Mouse (Mus musculus): ENCODE measurements around the gene Tmem91. TPM values are rescaled to one million over a fixed set of nuclear protein-coding genes. Genes with fewer than 3 reads are reported as not detected.

Tmem91 gene
- polyA plus RNA-seq, 1 experiment from 2014 or later = 2.0 TPM

GRCm38 (mm10) chr7:25655601-25656428 lies 19.2 kb downstream of the Tmem91 start:
- Histone ChIP-seq H3K9ac (replicated peaks; ENCODE audit: low read depth) (no peak overlapping the region), H3K4me2 (replicated peaks; ENCODE audit: low read depth, low read length) (no peak overlapping the region), H3K36me3 (ENCODE audit: insufficient read depth, low read length) (no peaks in the 10 kb centered on the region), H3K4me1 (ENCODE audit: insufficient read depth, low read depth, low read length) (peaks cover 5% of the 10 kb centered on the region; the same call in 1 of the 2 replicates), H3K4me3 (ENCODE audit: low read depth, low read length) (no peak overlapping the region), H3K9me3 (ENCODE audit: low read length) (no peaks in the 10 kb centered on the region), H3K27ac (ENCODE audit: low read length) (no peak overlapping the region), H3K27me3 (replicated peaks; ENCODE audit: insufficient read depth, low read length) (no peaks in the 10 kb centered on the region)
- 71% methylated on average over 11 of the region's 11 CpGs for WGBS
- DNase-seq (ENCODE audit: low spot score) (no peak), ATAC-seq (no peak)
- TF ChIP-seq CTCF (IDR thresholded peaks at IDR 0.05) (no peak), EP300 (IDR thresholded peaks at IDR 0.05) (no peak)

GRCm38 (mm10) chr7:25652244-25652759 lies 22.7 kb downstream of the Tmem91 start:
- 54% methylated on average over 12 of the region's 12 CpGs for WGBS
- no peak overlapping the region for H3K4me2 ChIP-seq (replicated peaks; ENCODE audit: low read depth, low read length)
- TF ChIP-seq EP300 (IDR thresholded peaks at IDR 0.05) = no peak
- no peaks in the 10 kb centered on the region for H3K9me3 ChIP-seq (ENCODE audit: low read length)
- no peak overlapping the region for H3K9ac ChIP-seq (replicated peaks; ENCODE audit: low read depth)
- no peak for ATAC-seq
- H3K27me3 ChIP-seq (replicated peaks; ENCODE audit: insufficient read depth, low read length) = no peaks in the 10 kb centered on the region
- H3K36me3 ChIP-seq (ENCODE audit: insufficient read depth, low read length) = no peaks in the 10 kb centered on the region
- no peak overlapping the region for H3K4me3 ChIP-seq (ENCODE audit: low read depth, low read length)
- H3K27ac ChIP-seq (ENCODE audit: low read length) = no peak overlapping the region
- no peak for DNase-seq (ENCODE audit: low spot score)
- H3K4me1 ChIP-seq (ENCODE audit: insufficient read depth, low read depth, low read length) = no peaks in the 10 kb centered on the region

- 81% methylated on average over 8 of the region's 8 CpGs for WGBS
- H3K27ac ChIP-seq (ENCODE audit: low read length) = no peak overlapping the region
- ATAC-seq = no peak
- H3K9ac ChIP-seq (replicated peaks; ENCODE audit: low read depth) = no peak overlapping the region
- H3K27me3 ChIP-seq (replicated peaks; ENCODE audit: insufficient read depth, low read length) = no peaks in the 10 kb centered on the region
- TF ChIP-seq CTCF (IDR thresholded peaks at IDR 0.05) = no peak
- TF ChIP-seq EP300 (IDR thresholded peaks at IDR 0.05) = no peak
- no peaks in the 10 kb centered on the region for H3K9me3 ChIP-seq (ENCODE audit: low read length)
- no peak overlapping the region for H3K4me3 ChIP-seq (ENCODE audit: low read depth, low read length)
- H3K36me3 ChIP-seq (ENCODE audit: insufficient read depth, low read length) = no peaks in the 10 kb centered on the region
- H3K4me2 ChIP-seq (replicated peaks; ENCODE audit: low read depth, low read length) = no peak overlapping the region
- no peaks in the 10 kb centered on the region for H3K4me1 ChIP-seq (ENCODE audit: insufficient read depth, low read depth, low read length)
- peak; percentile 26 for DNase-seq (ENCODE audit: low spot score)
Observed at GRCm38 (mm10) chr7:25651281-25651680, 23.7 kb downstream of the Tmem91 start.

GRCm38 (mm10) chr7:25649839-25650238 lies 25.1 kb downstream of the Tmem91 start:
- Histone ChIP-seq H3K4me1 (ENCODE audit: insufficient read depth, low read depth, low read length) (no peaks in the 10 kb centered on the region), H3K36me3 (ENCODE audit: insufficient read depth, low read length) (no peaks in the 10 kb centered on the region), H3K9me3 (ENCODE audit: low read length) (no peaks in the 10 kb centered on the region), H3K27me3 (replicated peaks; ENCODE audit: insufficient read depth, low read length) (no peaks in the 10 kb centered on the region), H3K9ac (replicated peaks; ENCODE audit: low read depth) (no peak overlapping the region), H3K4me2 (replicated peaks; ENCODE audit: low read depth, low read length) (no peak overlapping the region), H3K4me3 (ENCODE audit: low read depth, low read length) (no peak overlapping the region), H3K27ac (ENCODE audit: low read length) (no peak overlapping the region)
- DNase-seq (ENCODE audit: low spot score) (peak; percentile 36), ATAC-seq (peak; percentile 32; the same call in 1 of the 2 replicates)
- WGBS = 48% methylated on average over 5 of the region's 5 CpGs
- no peak for TF ChIP-seq CTCF (IDR thresholded peaks at IDR 0.05)
- TF ChIP-seq EP300 (IDR thresholded peaks at IDR 0.05) = no peak

GRCm38 (mm10) chr7:25647574-25648123 lies 27.3 kb downstream of the Tmem91 start:
- TF ChIP-seq CTCF (IDR thresholded peaks at IDR 0.05) (peak; percentile 45), EP300 (IDR thresholded peaks at IDR 0.05) (no peak)
- Histone ChIP-seq H3K4me1 (ENCODE audit: insufficient read depth, low read depth, low read length) (no peaks in the 10 kb centered on the region), H3K27ac (ENCODE audit: low read length) (no peak overlapping the region), H3K4me2 (replicated peaks; ENCODE audit: low read depth, low read length) (no peak overlapping the region), H3K4me3 (ENCODE audit: low read depth, low read length) (no peak overlapping the region), H3K27me3 (replicated peaks; ENCODE audit: insufficient read depth, low read length) (no peaks in the 10 kb centered on the region), H3K36me3 (ENCODE audit: insufficient read depth, low read length) (0 out of 2 replicates have a peak, but pooled peaks cover 3% of the 10 kb centered on the region), H3K9ac (replicated peaks; ENCODE audit: low read depth) (no peak overlapping the region), H3K9me3 (ENCODE audit: low read length) (no peaks in the 10 kb centered on the region)
- 54% methylated on average over 5 of the region's 5 CpGs for WGBS
- ATAC-seq (no peak), DNase-seq (ENCODE audit: low spot score) (no peak)

GRCm38 (mm10) chr7:25645074-25645473 lies 29.9 kb downstream of the Tmem91 start:
- Histone ChIP-seq H3K4me3 (ENCODE audit: low read depth, low read length) (no peak overlapping the region), H3K36me3 (ENCODE audit: insufficient read depth, low read length) (0 out of 2 replicates have a peak, but pooled peaks cover 3% of the 10 kb centered on the region), H3K4me1 (ENCODE audit: insufficient read depth, low read depth, low read length) (no peaks in the 10 kb centered on the region), H3K27ac (ENCODE audit: low read length) (no peak overlapping the region), H3K4me2 (replicated peaks; ENCODE audit: low read depth, low read length) (no peak overlapping the region), H3K27me3 (replicated peaks; ENCODE audit: insufficient read depth, low read length) (no peaks in the 10 kb centered on the region), H3K9ac (replicated peaks; ENCODE audit: low read depth) (no peak overlapping the region), H3K9me3 (ENCODE audit: low read length) (no peaks in the 10 kb centered on the region)
- WGBS = 60% methylated on average over 14 of the region's 14 CpGs
- DNase-seq (ENCODE audit: low spot score) = no peak
- no peak for ATAC-seq
- TF ChIP-seq EP300 (IDR thresholded peaks at IDR 0.05) (no peak), CTCF (IDR thresholded peaks at IDR 0.05) (no peak)

All from lung, postnatal 0 days (tissue).